Mouse (Mus musculus): ENCODE data around the gene Brk1. TPM values are rescaled to one million over a fixed set of nuclear protein-coding genes. Genes with fewer than 3 reads are reported as not detected.

Gene Brk1
- polyA plus RNA-seq, 1 experiment from 2014 or later = 188 TPM

- no peak overlapping the region for H3K4me3 ChIP-seq (ENCODE audit: low read depth, low read length)
- H3K27ac ChIP-seq (ENCODE audit: low read depth, low read length) = no peak overlapping the region
- 76% methylated on average over 4 of the region's 4 CpGs for WGBS (ENCODE audit: insufficient replicate concordance)
- ATAC-seq (replicated peaks; ENCODE audit: insufficient number of reproducible peaks, low FRiP score, low TSS enrichment) = no peak
- H3K36me3 ChIP-seq (ENCODE audit: control insufficient read depth, insufficient read depth, low read length) = no peaks in the 10 kb centered on the region
- no peak overlapping the region for H3K9ac ChIP-seq (ENCODE audit: low read depth, low read length)
- H3K9me3 ChIP-seq (replicated peaks; ENCODE audit: control insufficient read depth, low read length) = no peaks in the 10 kb centered on the region
- H3K4me1 ChIP-seq (ENCODE audit: control insufficient read depth, insufficient read depth, low read length) = no peaks in the 10 kb centered on the region
- no peaks in the 10 kb centered on the region for H3K27me3 ChIP-seq (ENCODE audit: control insufficient read depth, insufficient read depth, low read length)
- H3K4me2 ChIP-seq = no peak overlapping the region
Observed at GRCm38 (mm10) chr6:113650197-113650640, 45.6 kb downstream of the Brk1 start.

- no peak for ATAC-seq (replicated peaks; ENCODE audit: insufficient number of reproducible peaks, low FRiP score, low TSS enrichment)
- no peak overlapping the region for H3K4me2 ChIP-seq
- H3K27ac ChIP-seq (ENCODE audit: low read depth, low read length) = no peak overlapping the region
- H3K36me3 ChIP-seq (ENCODE audit: control insufficient read depth, insufficient read depth, low read length) = no peaks in the 10 kb centered on the region
- no peak overlapping the region for H3K9ac ChIP-seq (ENCODE audit: low read depth, low read length)
- no peaks in the 10 kb centered on the region for H3K9me3 ChIP-seq (replicated peaks; ENCODE audit: control insufficient read depth, low read length)
- no peaks in the 10 kb centered on the region for H3K4me1 ChIP-seq (ENCODE audit: control insufficient read depth, insufficient read depth, low read length)
- WGBS (ENCODE audit: insufficient replicate concordance) = 67% methylated on average over 3 of the region's 3 CpGs
- H3K27me3 ChIP-seq (ENCODE audit: control insufficient read depth, insufficient read depth, low read length) = no peaks in the 10 kb centered on the region
- no peak overlapping the region for H3K4me3 ChIP-seq (ENCODE audit: low read depth, low read length)
Observed at GRCm38 (mm10) chr6:113651626-113652025, 47.1 kb downstream of the Brk1 start.

- Histone ChIP-seq H3K9ac (ENCODE audit: low read depth, low read length) (no peak overlapping the region), H3K4me3 (ENCODE audit: low read depth, low read length) (no peak overlapping the region), H3K4me1 (ENCODE audit: control insufficient read depth, insufficient read depth, low read length) (no peaks in the 10 kb centered on the region), H3K27me3 (ENCODE audit: control insufficient read depth, insufficient read depth, low read length) (no peaks in the 10 kb centered on the region), H3K36me3 (ENCODE audit: control insufficient read depth, insufficient read depth, low read length) (no peaks in the 10 kb centered on the region), H3K27ac (ENCODE audit: low read depth, low read length) (no peak overlapping the region), H3K4me2 (no peak overlapping the region), H3K9me3 (replicated peaks; ENCODE audit: control insufficient read depth, low read length) (no peaks in the 10 kb centered on the region)
- WGBS (ENCODE audit: insufficient replicate concordance) = 89% methylated on average over 7 of the region's 7 CpGs
- no peak for ATAC-seq (replicated peaks; ENCODE audit: insufficient number of reproducible peaks, low FRiP score, low TSS enrichment)
Observed at GRCm38 (mm10) chr6:113653551-113653950, 49.0 kb downstream of the Brk1 start.

GRCm38 (mm10) chr6:113654102-113654501, 49.5 kb downstream of the Brk1 start:
- no peaks in the 10 kb centered on the region for H3K27me3 ChIP-seq (ENCODE audit: control insufficient read depth, insufficient read depth, low read length)
- H3K36me3 ChIP-seq (ENCODE audit: control insufficient read depth, insufficient read depth, low read length) = no peaks in the 10 kb centered on the region
- WGBS (ENCODE audit: insufficient replicate concordance) = 69% methylated on average over 8 of the region's 8 CpGs
- H3K9me3 ChIP-seq (replicated peaks; ENCODE audit: control insufficient read depth, low read length) = no peaks in the 10 kb centered on the region
- no peak overlapping the region for H3K4me3 ChIP-seq (ENCODE audit: low read depth, low read length)
- ATAC-seq (replicated peaks; ENCODE audit: insufficient number of reproducible peaks, low FRiP score, low TSS enrichment) = no peak
- peaks cover 1% of the 10 kb centered on the region; the same call in 1 of the 2 replicates for H3K4me1 ChIP-seq (ENCODE audit: control insufficient read depth, insufficient read depth, low read length)
- no peak overlapping the region for H3K27ac ChIP-seq (ENCODE audit: low read depth, low read length)
- H3K9ac ChIP-seq (ENCODE audit: low read depth, low read length) = no peak overlapping the region
- H3K4me2 ChIP-seq = no peak overlapping the region

- ATAC-seq (replicated peaks; ENCODE audit: insufficient number of reproducible peaks, low FRiP score, low TSS enrichment) = no peak
- Histone ChIP-seq H3K4me2 (no peak overlapping the region), H3K36me3 (ENCODE audit: control insufficient read depth, insufficient read depth, low read length) (no peaks in the 10 kb centered on the region), H3K9ac (ENCODE audit: low read depth, low read length) (no peak overlapping the region), H3K27ac (ENCODE audit: low read depth, low read length) (no peak overlapping the region), H3K4me3 (ENCODE audit: low read depth, low read length) (no peak overlapping the region), H3K4me1 (ENCODE audit: control insufficient read depth, insufficient read depth, low read length) (peaks cover 8% of the 10 kb centered on the region), H3K27me3 (ENCODE audit: control insufficient read depth, insufficient read depth, low read length) (no peaks in the 10 kb centered on the region), H3K9me3 (replicated peaks; ENCODE audit: control insufficient read depth, low read length) (no peaks in the 10 kb centered on the region)
- WGBS (ENCODE audit: insufficient replicate concordance) = 68% methylated on average over 16 of the region's 16 CpGs
Observed at GRCm38 (mm10) chr6:113654753-113655397, 50.3 kb downstream of the Brk1 start.

- no peak overlapping the region for H3K27ac ChIP-seq (ENCODE audit: low read depth, low read length)
- no peaks in the 10 kb centered on the region for H3K36me3 ChIP-seq (ENCODE audit: control insufficient read depth, insufficient read depth, low read length)
- H3K9ac ChIP-seq (ENCODE audit: low read depth, low read length) = no peak overlapping the region
- no peaks in the 10 kb centered on the region for H3K27me3 ChIP-seq (ENCODE audit: control insufficient read depth, insufficient read depth, low read length)
- H3K9me3 ChIP-seq (replicated peaks; ENCODE audit: control insufficient read depth, low read length) = no peaks in the 10 kb centered on the region
- ATAC-seq (replicated peaks; ENCODE audit: insufficient number of reproducible peaks, low FRiP score, low TSS enrichment) = no peak
- WGBS (ENCODE audit: insufficient replicate concordance) = 93% methylated on average over 3 of the region's 3 CpGs
- no peak overlapping the region for H3K4me2 ChIP-seq
- peaks cover 8% of the 10 kb centered on the region for H3K4me1 ChIP-seq (ENCODE audit: control insufficient read depth, insufficient read depth, low read length)
- no peak overlapping the region for H3K4me3 ChIP-seq (ENCODE audit: low read depth, low read length)
Observed at GRCm38 (mm10) chr6:113655475-113655874, 50.9 kb downstream of the Brk1 start.

GRCm38 (mm10) chr6:113656847-113657246, 52.3 kb downstream of the Brk1 start:
- Histone ChIP-seq H3K9me3 (replicated peaks; ENCODE audit: control insufficient read depth, low read length) (no peaks in the 10 kb centered on the region), H3K27ac (ENCODE audit: low read depth, low read length) (no peak overlapping the region), H3K27me3 (ENCODE audit: control insufficient read depth, insufficient read depth, low read length) (no peaks in the 10 kb centered on the region), H3K9ac (ENCODE audit: low read depth, low read length) (no peak overlapping the region), H3K4me2 (no peak overlapping the region), H3K4me1 (ENCODE audit: control insufficient read depth, insufficient read depth, low read length) (peaks cover 20% of the 10 kb centered on the region), H3K4me3 (ENCODE audit: low read depth, low read length) (no peak overlapping the region), H3K36me3 (ENCODE audit: control insufficient read depth, insufficient read depth, low read length) (no peaks in the 10 kb centered on the region)
- ATAC-seq (replicated peaks; ENCODE audit: insufficient number of reproducible peaks, low FRiP score, low TSS enrichment) = no peak
- 86% methylated on average over 6 of the region's 6 CpGs for WGBS (ENCODE audit: insufficient replicate concordance)

- no peak overlapping the region for H3K27ac ChIP-seq (ENCODE audit: low read depth, low read length)
- ATAC-seq (replicated peaks; ENCODE audit: insufficient number of reproducible peaks, low FRiP score, low TSS enrichment) = no peak
- no peak overlapping the region for H3K4me2 ChIP-seq
- H3K9ac ChIP-seq (ENCODE audit: low read depth, low read length) = no peak overlapping the region
- no peak overlapping the region for H3K4me3 ChIP-seq (ENCODE audit: low read depth, low read length)
- H3K9me3 ChIP-seq (replicated peaks; ENCODE audit: control insufficient read depth, low read length) = no peaks in the 10 kb centered on the region
- H3K36me3 ChIP-seq (ENCODE audit: control insufficient read depth, insufficient read depth, low read length) = no peaks in the 10 kb centered on the region
- no peaks in the 10 kb centered on the region for H3K27me3 ChIP-seq (ENCODE audit: control insufficient read depth, insufficient read depth, low read length)
- WGBS (ENCODE audit: insufficient replicate concordance) = 59% methylated on average over 3 of the region's 3 CpGs
- peaks cover 21% of the 10 kb centered on the region for H3K4me1 ChIP-seq (ENCODE audit: control insufficient read depth, insufficient read depth, low read length)
Observed at GRCm38 (mm10) chr6:113658226-113658625, 53.7 kb downstream of the Brk1 start.
